In the genomic region with DNA sequence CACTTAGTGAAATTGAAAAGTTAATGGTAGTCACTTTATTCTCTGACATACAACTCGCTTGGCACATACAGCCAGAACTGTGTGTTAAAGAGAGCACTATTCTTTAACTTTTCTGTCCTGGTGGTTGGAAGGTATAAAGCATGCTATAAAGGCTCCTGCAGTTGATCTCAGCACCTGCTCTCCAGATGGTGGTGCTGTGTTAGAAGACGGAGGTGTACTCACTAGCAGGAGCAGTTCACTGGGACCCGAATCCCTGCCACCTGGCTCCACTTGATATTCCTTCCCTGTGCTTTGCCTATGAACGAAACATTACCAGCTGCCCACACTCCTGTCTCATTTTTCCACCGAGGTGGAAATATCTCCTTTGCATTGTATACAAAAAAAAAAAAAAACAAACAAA, we compare ENCODE assay signal across 19 mouse cellular contexts.
DNase-seq lines count a peak whose midpoint lies in the region; ATAC-seq and TF ChIP-seq lines count a peak whose summit lies in the region.
"Had no signal": no experiment of that assay in that cellular context is flagged by ENCODE, and none has a peak within 500 bp of the region (broad histone marks: within the 10 kb centered on the region; RNA-seq: fewer than 3 reads in every experiment).

No protein-coding gene starts in this region.

- no peak overlapping the region for H3K27ac ChIP-seq in midbrain, postnatal 0 days (ENCODE audit: low read depth, low read length)
- H3K27ac ChIP-seq in midbrain, embryonic 15.5 days = no peak overlapping the region
- no peak overlapping the region for H3K27ac ChIP-seq in limb, embryonic 11.5 days (replicated peaks; ENCODE audit: low read depth, low read length)
- H3K27ac ChIP-seq: forebrain, embryonic 13.5 days; heart, embryonic 13.5 days; limb, embryonic 15.5 days had no signal

- H3K4me1 ChIP-seq in midbrain, postnatal 0 days (ENCODE audit: insufficient read depth, low read length) = no peaks in the 10 kb centered on the region
- H3K4me1 ChIP-seq in midbrain, embryonic 15.5 days = peaks cover 7% of the 10 kb centered on the region
- no peaks in the 10 kb centered on the region for H3K4me1 ChIP-seq in limb, embryonic 11.5 days (ENCODE audit: control insufficient read depth, insufficient read depth, low read length)
- H3K4me1 ChIP-seq: heart, embryonic 13.5 days; limb, embryonic 15.5 days had no signal

- H3K9ac ChIP-seq in midbrain, postnatal 0 days (replicated peaks; ENCODE audit: low read length, poor library complexity, severe bottlenecking) = no peak overlapping the region
- no peak overlapping the region for H3K9ac ChIP-seq in midbrain, embryonic 15.5 days
- no peak overlapping the region for H3K9ac ChIP-seq in limb, embryonic 11.5 days (ENCODE audit: low read length)
- H3K9ac ChIP-seq: forebrain, embryonic 13.5 days; heart, embryonic 13.5 days; limb, embryonic 15.5 days; liver, postnatal 0 days had no signal

- peak; percentile 41 for TF ChIP-seq CTCF in midbrain, postnatal 0 days (IDR thresholded peaks at IDR 0.05)

- WGBS in midbrain, postnatal 0 days = 54% methylated on average over 5 of the region's 5 CpGs
- WGBS in midbrain, embryonic 15.5 days = 71% methylated on average over 5 of the region's 5 CpGs
- WGBS in limb, embryonic 11.5 days = 36% methylated on average over 5 of the region's 5 CpGs

- H3K36me3 ChIP-seq in midbrain, postnatal 0 days (ENCODE audit: insufficient read depth, low read length) = no peaks in the 10 kb centered on the region
- no peaks in the 10 kb centered on the region for H3K36me3 ChIP-seq in midbrain, embryonic 15.5 days (replicated peaks)
- no peaks in the 10 kb centered on the region for H3K36me3 ChIP-seq in limb, embryonic 11.5 days (ENCODE audit: control insufficient read depth, insufficient read depth, low read length)
- H3K36me3 ChIP-seq: heart, embryonic 13.5 days; limb, embryonic 15.5 days had no signal

- no peak overlapping the region for H3K4me3 ChIP-seq in midbrain, postnatal 0 days (ENCODE audit: low read depth, low read length)
- no peak overlapping the region for H3K4me3 ChIP-seq in midbrain, embryonic 15.5 days
- H3K4me3 ChIP-seq in limb, embryonic 11.5 days (ENCODE audit: low read depth, low read length) = no peak overlapping the region
- H3K4me3 ChIP-seq: forebrain, embryonic 13.5 days; heart, embryonic 13.5 days; limb, embryonic 15.5 days had no signal

- no peaks in the 10 kb centered on the region for H3K9me3 ChIP-seq in midbrain, postnatal 0 days (ENCODE audit: low read length)
- no peaks in the 10 kb centered on the region for H3K9me3 ChIP-seq in midbrain, embryonic 15.5 days
- H3K9me3 ChIP-seq in limb, embryonic 11.5 days (ENCODE audit: control insufficient read depth, low read length) = no peaks in the 10 kb centered on the region
- H3K9me3 ChIP-seq: forebrain, embryonic 13.5 days; heart, embryonic 13.5 days; limb, embryonic 15.5 days had no signal

- no peak for ATAC-seq in midbrain, postnatal 0 days (ENCODE audit: low FRiP score)
- ATAC-seq in midbrain, embryonic 15.5 days (replicated peaks) = no peak
- ATAC-seq in limb, embryonic 11.5 days (ENCODE audit: insufficient number of reproducible peaks, low FRiP score, low TSS enrichment, low read depth) = no peak
- ATAC-seq: activated CD4-positive, CD25-positive, alpha-beta regulatory T cell, adult 4 months; forebrain, embryonic 13.5 days; liver, postnatal 0 days had no signal

- peak; percentile 7 for DNase-seq in embryo, embryonic 10 days (ENCODE audit: low spot score)
- no peak for DNase-seq in embryo, embryonic 11 days
- no peak for DNase-seq in midbrain, postnatal 0 days (ENCODE audit: low spot score)
- peak; percentile 51 for DNase-seq in limb, embryonic 11.5 days (ENCODE audit: low spot score)
- no peak for DNase-seq in right cerebral cortex, adult 18-20 months
- DNase-seq in liver = no peak
- DNase-seq in right cerebral cortex, adult 2 months (ENCODE audit: low spot score in 2 of 2) = no peak
- DNase-seq: adrenal gland, postnatal 14 days; cerebellum, adult 2 months; heart, postnatal 4 days; liver, postnatal 0 days; right cerebral cortex, postnatal 4 days; thymus, adult 18-20 months had no signal

- H3K4me2 ChIP-seq in midbrain, postnatal 0 days (ENCODE audit: low read depth, low read length, poor library complexity, severe bottlenecking) = no peak overlapping the region
- no peak overlapping the region for H3K4me2 ChIP-seq in midbrain, embryonic 15.5 days
- no peak overlapping the region for H3K4me2 ChIP-seq in limb, embryonic 11.5 days (ENCODE audit: low read depth, severe bottlenecking)
- H3K4me2 ChIP-seq: forebrain, embryonic 13.5 days; heart, embryonic 13.5 days; limb, embryonic 15.5 days; midbrain, embryonic 11.5 days had no signal

- H3K27me3 ChIP-seq in midbrain, postnatal 0 days (ENCODE audit: insufficient read depth, low read length) = no peaks in the 10 kb centered on the region
- no peaks in the 10 kb centered on the region for H3K27me3 ChIP-seq in midbrain, embryonic 15.5 days (replicated peaks)
- H3K27me3 ChIP-seq in limb, embryonic 11.5 days (ENCODE audit: control insufficient read depth, insufficient read depth, low read length) = no peaks in the 10 kb centered on the region
- H3K27me3 ChIP-seq: forebrain, embryonic 13.5 days; heart, embryonic 13.5 days; limb, embryonic 15.5 days had no signal

Comparison
In these comparisons a context has a peak if more than half of its experiments do, and no peak if none do; other contexts are left out.
1. DNase-seq: peak in embryo, embryonic 10 days (single experiment) and limb, embryonic 11.5 days (single experiment); none in embryo, embryonic 11 days (single experiment), midbrain, postnatal 0 days (single experiment), right cerebral cortex, adult 18-20 months (single experiment), liver (single experiment) and right cerebral cortex, adult 2 months (0 of 2).